Mouse (Mus musculus) frontal cortex, adult 2 months (tissue): ENCODE results near the gene Rgs6. TPM values are rescaled to one million over a fixed set of nuclear protein-coding genes. Genes with fewer than 3 reads are reported as not detected.

ENCODE experiments used
- DNase-seq, 2 experiments: peaks; one replicate each; pipeline ENCODE4 v3.0.0; 2022; ENCODE audit warnings: low spot score in 1 of 2; ENCODE audit errors: extremely low spot score in 1 of 2
- polyA plus RNA-seq: library from polyadenylated mRNA; depleted of rRNA; stranded (reverse); fragments of >200 nt; gene quantifications from 2 replicates; pipeline ENCODE4 v1.2.3, GENCODE M21; 2012

The Rgs6 gene
- polyA plus RNA-seq, 1 experiment: 26.6 TPM

GRCm38 (mm10) chr12:83112901-83113628 is 525.0 kb downstream of the Rgs6 start:
- DNase-seq: no peak

- no peak for DNase-seq
Measured at GRCm38 (mm10) chr12:83113971-83114370, 525.9 kb downstream of the Rgs6 start.

GRCm38 (mm10) chr12:83114396-83115053 is 526.4 kb downstream of the Rgs6 start:
- DNase-seq: peak in 1 of 2 experiments; percentile 86

- DNase-seq: no peak
Measured at GRCm38 (mm10) chr12:83124111-83124510, 536.0 kb downstream of the Rgs6 start.

- DNase-seq: peak; percentile 20 to 42
Measured at GRCm38 (mm10) chr12:83125284-83125683, 537.2 kb downstream of the Rgs6 start.

- no peak for DNase-seq
Measured at GRCm38 (mm10) chr12:83126923-83127322, 538.8 kb downstream of the Rgs6 start.

GRCm38 (mm10) chr12:83127955-83128354 is 539.9 kb downstream of the Rgs6 start:
- no peak for DNase-seq

GRCm38 (mm10) chr12:83128606-83129005 is 540.5 kb downstream of the Rgs6 start:
- no peak for DNase-seq

GRCm38 (mm10) chr12:83131405-83131804 is 543.3 kb downstream of the Rgs6 start:
- no peak for DNase-seq

- DNase-seq: peak; percentile 29 to 75
Measured at GRCm38 (mm10) chr12:83133827-83134226, 545.7 kb downstream of the Rgs6 start.

- DNase-seq: no peak
Measured at GRCm38 (mm10) chr12:83136031-83136430, 547.9 kb downstream of the Rgs6 start.

- DNase-seq: no peak
Measured at GRCm38 (mm10) chr12:83136460-83136859, 548.4 kb downstream of the Rgs6 start.

GRCm38 (mm10) chr12:83137001-83137400 is 548.9 kb downstream of the Rgs6 start:
- DNase-seq: no peak

GRCm38 (mm10) chr12:83141164-83141563 is 553.1 kb downstream of the Rgs6 start:
- no peak for DNase-seq

- no peak for DNase-seq
Measured at GRCm38 (mm10) chr12:83142507-83142906, 554.4 kb downstream of the Rgs6 start.

- no peak for DNase-seq
Measured at GRCm38 (mm10) chr12:83143071-83143470, 555.0 kb downstream of the Rgs6 start.

- no peak for DNase-seq
Measured at GRCm38 (mm10) chr12:83143574-83143973, 555.5 kb downstream of the Rgs6 start.

- no peak for DNase-seq
Measured at GRCm38 (mm10) chr12:83145074-83145473, 557.0 kb downstream of the Rgs6 start.

- DNase-seq: no peak
Measured at GRCm38 (mm10) chr12:83145902-83146301, 557.8 kb downstream of the Rgs6 start.

- DNase-seq: no peak
Measured at GRCm38 (mm10) chr12:83146917-83147316, 558.8 kb downstream of the Rgs6 start.

GRCm38 (mm10) chr12:83150030-83150429 is 561.9 kb downstream of the Rgs6 start:
- DNase-seq: no peak

GRCm38 (mm10) chr12:83150813-83151212 is 562.7 kb downstream of the Rgs6 start:
- no peak for DNase-seq
